Mouse (Mus musculus) bone marrow macrophage, adult 2 months (primary cell): ENCODE data around the gene Ifi47.

Source experiments
- CTCF ChIP-seq: IDR thresholded peaks from 2 replicates; pipeline ENCODE4 v1.5.1; 2012; ENCODE audit warnings: low read depth, mild to moderate bottlenecking, low read length, moderate library complexity
- POLR2A ChIP-seq: IDR thresholded peaks from 2 replicates; pipeline ENCODE4 v1.6.1; 2012; ENCODE audit warnings: mild to moderate bottlenecking, low read depth, low read length, borderline replicate concordance

DNA sequence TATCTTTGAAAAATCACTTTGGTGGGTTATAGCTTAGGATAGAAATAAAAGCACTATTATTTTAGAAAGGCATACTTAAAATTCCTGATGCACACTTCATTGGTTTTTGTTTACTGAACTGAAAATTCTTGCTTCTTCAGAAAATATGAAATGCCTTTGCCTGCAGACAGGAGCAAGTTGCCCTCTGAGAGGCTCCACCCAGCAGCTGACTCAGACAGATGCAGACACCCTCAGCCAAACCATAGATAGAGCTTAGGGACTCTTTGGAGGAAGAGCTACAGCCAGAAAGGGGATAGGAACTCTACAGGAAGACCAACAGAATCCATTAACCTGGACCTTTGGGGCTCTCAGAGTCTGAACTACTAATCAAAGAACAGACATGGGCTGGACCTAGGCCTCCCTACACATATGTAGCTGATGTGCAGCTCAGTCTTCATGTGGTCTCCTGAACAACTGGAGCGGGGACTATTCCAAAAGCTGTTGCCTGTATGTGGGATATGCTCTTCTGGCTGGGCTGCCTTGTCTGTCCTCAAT is 15.7 kb downstream of the Ifi47 start:
- TF ChIP-seq CTCF (no peak), POLR2A (no peak)
